Mouse (Mus musculus) embryonic facial prominence, embryonic 10.5 days (tissue): Measurements from ENCODE around the gene Syt2. TPM values are rescaled to one million over a fixed set of nuclear protein-coding genes. Genes with fewer than 3 reads are reported as not detected.

Experiments
- DNase-seq: peaks from one replicate; pipeline ENCODE4 v3.0.0-alpha.2; 2017; ENCODE audit warnings: low spot score
- H3K27ac ChIP-seq: fragments of 300-500 bp; sonication (generic); replicated peaks from 2 replicates; pipeline ENCODE4 v1.5.1; 2016; ENCODE audit warnings: mild to moderate bottlenecking
- H3K27me3 ChIP-seq: fragments of 300-500 bp; sonication (generic); replicated peaks from 2 replicates; pipeline ENCODE4 v1.6.1; 2016; ENCODE audit warnings: low read depth, mild to moderate bottlenecking; ENCODE audit not compliant: poor library complexity, severe bottlenecking
- H3K36me3 ChIP-seq: fragments of 300-500 bp; sonication (generic); replicated peaks from 2 replicates; pipeline ENCODE4 v1.6.1; 2016; ENCODE audit warnings: mild to moderate bottlenecking, moderate library complexity
- H3K4me1 ChIP-seq: fragments of 300-500 bp; sonication (generic); 2 replicates; pipeline ENCODE4 v1.6.1; 2016
- H3K4me3 ChIP-seq: fragments of 300-500 bp; sonication (generic); 2 replicates; pipeline ENCODE4 v1.5.1; 2016; ENCODE audit warnings: mild to moderate bottlenecking, moderate library complexity
- H3K9me3 ChIP-seq: fragments of 300-500 bp; sonication (generic); 2 replicates; pipeline ENCODE4 v1.6.1; 2016; ENCODE audit warnings: mild to moderate bottlenecking
- WGBS: fragments of 180-500 bp; shearing (Covaris S2); methylation state at CpG from one replicate; pipeline ENCODE4 v1.1.7; 2016; 5-methylcytosine and 5-hydroxymethylcytosine counted together
- polyA plus RNA-seq: library from polyadenylated mRNA; unstranded; fragments of >200 nt; fragmentation: Nextera tagmentation; extraction: Ambion mirVana; gene quantifications from 2 replicates; pipeline ENCODE4 v1.2.1, GENCODE M21; 2016

The Syt2 gene
- polyA plus RNA-seq, 1 experiment from 2014 or later: 3.8 TPM

DNA sequence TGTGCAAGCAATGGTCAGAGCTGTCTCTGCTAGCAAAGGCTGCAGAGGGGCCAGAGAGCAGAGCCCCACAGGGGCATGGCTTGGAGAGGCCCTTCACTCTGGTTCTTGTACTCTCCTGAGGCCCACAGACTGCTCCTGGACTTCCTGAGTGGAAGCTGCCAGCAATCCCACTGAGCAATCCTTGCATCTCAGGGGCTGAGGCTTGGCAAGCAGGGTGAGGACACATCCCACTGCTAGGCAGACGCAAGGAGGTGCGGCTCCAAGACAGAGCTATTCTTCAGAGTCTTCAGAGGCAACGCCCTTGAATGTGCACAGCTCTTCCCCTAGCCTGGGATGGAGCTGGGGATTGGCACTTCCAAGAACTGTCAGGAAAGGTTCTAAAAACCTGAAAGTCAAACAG, 110.8 kb downstream of the Syt2 start:
- 87% methylated on average over 3 of the region's 3 CpGs for WGBS
- no peak for DNase-seq
- H3K36me3 ChIP-seq: no peaks in the 10 kb centered on the region; the same call in 1 of the 2 replicates
- no peak overlapping the region; the same call in 1 of the 2 replicates for H3K27ac ChIP-seq
- H3K9me3 ChIP-seq: no peaks in the 10 kb centered on the region
- no peaks in the 10 kb centered on the region for H3K27me3 ChIP-seq
- peaks cover 47% of the 10 kb centered on the region for H3K4me1 ChIP-seq
- H3K4me3 ChIP-seq: no peak overlapping the region

DNA sequence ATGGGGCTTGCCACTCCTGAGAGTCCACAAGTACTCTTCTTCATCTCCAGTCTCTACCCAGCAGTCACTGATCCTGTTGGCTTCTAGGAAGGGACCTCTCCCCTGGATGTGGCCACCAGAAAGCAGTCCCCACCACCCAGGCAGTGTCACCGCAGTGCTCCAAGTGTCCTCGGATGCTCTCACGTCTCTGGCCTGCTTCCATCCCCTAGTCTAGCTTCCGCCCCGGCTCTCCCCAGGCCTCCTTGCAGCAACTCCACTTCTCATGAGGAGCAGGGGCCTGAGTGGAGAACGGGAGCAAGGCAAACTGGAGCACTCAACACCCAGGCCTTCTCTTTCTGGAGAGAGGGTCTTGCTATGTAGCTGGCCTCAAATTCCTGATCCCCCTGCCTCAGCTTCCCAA, 112.7 kb downstream of the Syt2 start:
- 90% methylated on average over 6 of the region's 6 CpGs for WGBS
- H3K27me3 ChIP-seq: no peaks in the 10 kb centered on the region

GRCm38 (mm10) chr1:134760642-134761041, 114.2 kb downstream of the Syt2 start:
- H3K4me1 ChIP-seq: peaks cover 26% of the 10 kb centered on the region
- no peak overlapping the region for H3K27ac ChIP-seq
- no peaks in the 10 kb centered on the region for H3K27me3 ChIP-seq
- H3K9me3 ChIP-seq: no peaks in the 10 kb centered on the region
- H3K4me3 ChIP-seq: no peak overlapping the region
- 73% methylated on average over 5 of the region's 5 CpGs for WGBS
- DNase-seq: no peak
- no peaks in the 10 kb centered on the region; the same call in 1 of the 2 replicates for H3K36me3 ChIP-seq

More for the DNA sequence above, 112.7 kb downstream of the Syt2 start:
- H3K4me1 ChIP-seq: peaks cover 28% of the 10 kb centered on the region
- no peaks in the 10 kb centered on the region; the same call in 1 of the 2 replicates for H3K36me3 ChIP-seq
- H3K4me3 ChIP-seq: no peak overlapping the region
- H3K9me3 ChIP-seq: no peaks in the 10 kb centered on the region
- DNase-seq: no peak
- no peak overlapping the region for H3K27ac ChIP-seq

DNA sequence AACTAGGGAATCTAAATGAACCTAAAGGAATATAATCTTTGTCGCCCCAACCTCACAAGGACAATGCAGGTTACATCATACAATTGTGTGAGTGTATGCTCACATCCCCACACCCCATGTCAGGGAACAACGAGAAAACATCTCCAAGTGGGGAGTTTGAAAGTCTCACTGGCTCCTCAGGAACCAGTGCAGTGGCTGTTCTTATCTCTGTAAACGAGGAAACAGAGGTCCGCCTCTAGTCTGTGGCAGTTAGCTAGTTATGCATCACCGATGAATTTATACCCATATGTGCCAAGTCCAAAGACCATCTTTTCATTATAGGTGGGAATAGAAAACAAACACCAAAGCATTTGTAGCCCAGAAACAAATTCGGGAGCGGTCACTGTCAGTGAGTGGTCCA, 115.1 kb downstream of the Syt2 start:
- WGBS: 89% methylated on average over 7 of the region's 7 CpGs

GRCm38 (mm10) chr1:134763250-134763649, 116.8 kb downstream of the Syt2 start:
- 93% methylated on average over 4 of the region's 4 CpGs for WGBS
- no peak overlapping the region for H3K27ac ChIP-seq
- H3K4me1 ChIP-seq: peaks cover 19% of the 10 kb centered on the region
- DNase-seq: no peak
- no peaks in the 10 kb centered on the region for H3K27me3 ChIP-seq
- no peak overlapping the region for H3K4me3 ChIP-seq
- no peaks in the 10 kb centered on the region for H3K9me3 ChIP-seq
- H3K36me3 ChIP-seq: no peaks in the 10 kb centered on the region; the same call in 1 of the 2 replicates

More for the DNA sequence above, 115.1 kb downstream of the Syt2 start:
- peaks cover 18% of the 10 kb centered on the region for H3K4me1 ChIP-seq
- H3K27me3 ChIP-seq: no peaks in the 10 kb centered on the region
- DNase-seq: no peak
- no peak overlapping the region for H3K27ac ChIP-seq
- H3K36me3 ChIP-seq: no peaks in the 10 kb centered on the region; the same call in 1 of the 2 replicates
- H3K4me3 ChIP-seq: no peak overlapping the region
- no peaks in the 10 kb centered on the region for H3K9me3 ChIP-seq

- Histone ChIP-seq H3K36me3 (peaks cover 5% of the 10 kb centered on the region; the same call in 1 of the 2 replicates), H3K4me1 (peaks cover 19% of the 10 kb centered on the region), H3K9me3 (no peaks in the 10 kb centered on the region), H3K27ac (no peak overlapping the region), H3K27me3 (no peaks in the 10 kb centered on the region), H3K4me3 (no peak overlapping the region)
- WGBS: 91% methylated on average over 11 of the region's 11 CpGs
- DNase-seq: no peak
These were observed 117.4 kb downstream of the Syt2 start for GRCm38 (mm10) chr1:134763776-134764438.

- DNase-seq: no peak
- Histone ChIP-seq H3K27me3 (no peaks in the 10 kb centered on the region), H3K9me3 (no peaks in the 10 kb centered on the region), H3K36me3 (peaks cover 7% of the 10 kb centered on the region; the same call in 1 of the 2 replicates), H3K4me3 (no peak overlapping the region), H3K27ac (peak overlapping the region; percentile 40), H3K4me1 (peaks cover 19% of the 10 kb centered on the region)
- 56% methylated on average over 7 of the region's 7 CpGs for WGBS
These were observed 118.5 kb downstream of the Syt2 start for GRCm38 (mm10) chr1:134764831-134765458.

DNA sequence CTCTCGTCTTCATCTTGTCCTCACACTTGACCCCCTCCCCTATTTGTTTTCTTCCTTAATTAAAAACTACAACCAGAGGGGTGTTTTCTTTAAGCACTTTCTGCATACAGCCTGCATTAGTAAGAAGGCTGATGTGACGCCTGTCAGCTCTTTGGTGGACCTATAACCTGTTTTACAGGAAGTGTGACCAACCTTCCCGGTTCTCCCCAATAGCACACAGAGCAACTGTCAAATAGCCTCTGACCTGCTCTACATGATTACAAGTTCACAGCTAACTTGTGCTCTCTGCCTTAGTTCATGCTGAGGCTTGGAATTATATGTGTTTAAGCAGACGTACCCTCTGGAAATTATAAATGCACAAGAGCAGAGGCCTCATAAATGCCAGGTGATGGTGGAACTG, 120.0 kb downstream of the Syt2 start:
- WGBS: 83% methylated on average over 4 of the region's 4 CpGs
- Histone ChIP-seq H3K27ac (no peak overlapping the region), H3K27me3 (no peaks in the 10 kb centered on the region), H3K4me1 (peaks cover 28% of the 10 kb centered on the region), H3K36me3 (peaks cover 7% of the 10 kb centered on the region; the same call in 1 of the 2 replicates), H3K9me3 (no peaks in the 10 kb centered on the region), H3K4me3 (no peak overlapping the region)
- no peak for DNase-seq

DNA sequence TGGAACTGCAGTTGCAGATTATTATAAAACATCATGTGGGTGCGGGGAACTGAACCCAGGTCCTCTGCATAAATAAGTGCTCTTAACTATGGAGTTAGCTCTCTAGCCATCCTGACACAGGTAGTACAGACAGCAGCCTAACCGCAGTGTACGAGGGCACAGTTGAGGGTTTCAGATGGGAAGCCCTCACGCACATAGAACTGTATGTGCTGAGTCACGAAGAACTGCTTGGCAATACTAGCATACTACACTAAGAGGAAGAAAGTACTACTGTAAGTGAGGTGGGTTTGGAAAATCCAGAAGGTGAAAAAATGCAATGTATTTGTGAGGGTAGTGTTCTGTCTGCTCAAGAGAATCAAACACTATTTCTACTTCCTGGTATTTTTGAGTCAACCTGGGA, 123.8 kb downstream of the Syt2 start:
- Histone ChIP-seq H3K4me3 (no peak overlapping the region), H3K9me3 (no peaks in the 10 kb centered on the region), H3K36me3 (peaks cover 14% of the 10 kb centered on the region), H3K27me3 (no peaks in the 10 kb centered on the region), H3K4me1 (peaks cover 42% of the 10 kb centered on the region), H3K27ac (no peak overlapping the region)
- DNase-seq: no peak
- WGBS: 94% methylated on average over 5 of the region's 5 CpGs

DNA sequence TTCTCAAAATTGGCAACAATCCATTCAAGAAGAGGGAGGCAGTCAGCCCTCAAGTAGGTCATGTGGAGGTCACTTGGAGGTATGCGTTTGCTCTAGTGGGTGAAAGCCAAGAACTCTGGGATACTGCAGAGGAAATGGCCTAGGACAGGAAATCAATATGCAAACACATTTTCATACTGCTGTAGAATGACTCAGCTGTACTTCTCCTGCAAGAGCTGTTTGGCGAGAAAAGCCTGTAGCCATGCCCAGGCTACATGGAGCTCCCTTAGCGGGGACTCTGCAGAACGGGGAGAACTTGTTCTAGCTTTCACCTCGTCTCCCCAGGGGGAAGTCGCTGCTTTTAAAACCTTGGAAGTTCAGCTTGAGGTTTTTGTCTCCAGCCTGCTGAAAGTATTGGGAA, 124.9 kb downstream of the Syt2 start:
- H3K36me3 ChIP-seq: peaks cover 14% of the 10 kb centered on the region
- no peak overlapping the region for H3K4me3 ChIP-seq
- no peak for DNase-seq
- no peak overlapping the region for H3K27ac ChIP-seq
- no peaks in the 10 kb centered on the region for H3K27me3 ChIP-seq
- 77% methylated on average over 6 of the region's 6 CpGs for WGBS
- peaks cover 52% of the 10 kb centered on the region for H3K4me1 ChIP-seq
- no peaks in the 10 kb centered on the region for H3K9me3 ChIP-seq

DNA sequence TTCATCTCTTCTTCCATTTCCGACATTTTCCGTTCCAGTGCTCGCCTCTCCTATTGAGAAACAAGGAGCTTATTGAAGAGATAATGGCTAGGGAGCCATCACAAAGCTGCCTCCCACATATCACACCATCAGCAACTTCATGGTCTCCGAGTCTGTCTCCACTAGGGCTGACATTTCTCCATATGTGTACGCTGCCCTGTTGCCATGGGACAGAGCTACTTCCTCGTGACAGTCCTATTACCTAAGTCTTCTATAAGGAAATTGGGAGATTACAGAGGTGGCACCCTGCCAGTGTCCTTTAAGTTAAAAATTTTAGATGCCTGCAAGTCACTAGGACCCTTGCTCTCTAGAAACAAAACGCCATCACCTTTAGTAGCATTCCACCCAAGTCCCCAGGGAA, 125.5 kb downstream of the Syt2 start:
- H3K27me3 ChIP-seq: no peaks in the 10 kb centered on the region
- H3K36me3 ChIP-seq: peaks cover 14% of the 10 kb centered on the region
- no peaks in the 10 kb centered on the region for H3K9me3 ChIP-seq
- WGBS: 92% methylated on average over 7 of the region's 7 CpGs
- H3K4me1 ChIP-seq: peaks cover 52% of the 10 kb centered on the region
- no peak overlapping the region for H3K4me3 ChIP-seq
- H3K27ac ChIP-seq: no peak overlapping the region
- DNase-seq: no peak

- 76% methylated on average over 3 of the region's 3 CpGs for WGBS
- Histone ChIP-seq H3K9me3 (no peaks in the 10 kb centered on the region), H3K27ac (no peak overlapping the region), H3K36me3 (peaks cover 14% of the 10 kb centered on the region), H3K4me1 (peaks cover 56% of the 10 kb centered on the region), H3K27me3 (no peaks in the 10 kb centered on the region), H3K4me3 (no peak overlapping the region)
- no peak for DNase-seq
These were observed 126.3 kb downstream of the Syt2 start for GRCm38 (mm10) chr1:134772821-134773220.

DNA sequence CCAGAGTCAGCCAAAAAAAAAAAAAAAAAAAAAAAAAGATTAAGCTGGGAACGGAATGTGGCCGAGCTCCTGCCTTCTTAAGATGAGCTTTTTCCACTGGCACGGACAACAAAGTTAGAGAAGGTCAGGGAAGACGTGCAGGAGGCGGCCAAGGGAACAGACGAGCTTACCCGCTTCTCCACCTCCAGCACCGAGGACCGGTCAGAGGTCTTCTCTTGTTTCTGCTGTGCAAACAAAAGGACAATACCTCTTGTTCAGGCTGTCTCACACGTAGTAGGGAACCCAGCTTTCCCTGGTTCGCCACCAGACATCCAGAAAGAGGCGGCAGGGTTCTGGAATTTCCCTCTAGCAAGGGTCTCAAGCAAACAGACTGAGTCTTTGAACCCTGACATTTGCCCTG, 126.8 kb downstream of the Syt2 start:
- DNase-seq: no peak
- Histone ChIP-seq H3K9me3 (no peaks in the 10 kb centered on the region), H3K4me3 (no peak overlapping the region), H3K36me3 (peaks cover 14% of the 10 kb centered on the region), H3K4me1 (peaks cover 60% of the 10 kb centered on the region), H3K27ac (peak overlapping the region; percentile 70), H3K27me3 (no peaks in the 10 kb centered on the region)
- WGBS: 42% methylated on average over 12 of the region's 12 CpGs
